Mouse (Mus musculus) heart, postnatal 10 days (tissue): ENCODE data around the gene Rad54l. TPM values are rescaled to one million over a fixed set of nuclear protein-coding genes. Genes with fewer than 3 reads are reported as not detected.

Experiments used
- DNase-seq, 2 experiments: peaks; one replicate each; pipeline ENCODE4 v3.0.0; 2021
- intact Hi-C: fragments of 180-260 bp; cut with DNase I; formaldehyde crosslinking; loops from one replicate; pipeline ENCODE4 v1.15.1; 2025
- total RNA-seq, 2 experiments: library from RNA; stranded (reverse); gene quantifications; 2 replicates each; pipeline ENCODE4 v1.2.3; 2021

Rad54l gene
- total RNA-seq, 2 experiments from 2014 or later, result 3.7 TPM

GRCm38 (mm10) chr4:116142269-116142668 lies 18.8 kb upstream of the Rad54l start:
- DNase-seq, result no peak
- intact Hi-C loops, result no loop called here

GRCm38 (mm10) chr4:116141736-116142135 lies 18.2 kb upstream of the Rad54l start:
- no peak for DNase-seq
- intact Hi-C loops, result no loop called here

GRCm38 (mm10) chr4:116140801-116141574 lies 17.5 kb upstream of the Rad54l start:
- intact Hi-C loops, result no loop called here

GRCm38 (mm10) chr4:116137421-116137996 lies 14.0 kb upstream of the Rad54l start:
- intact Hi-C loops, result no loop called here
- peak in 1 of 2 experiments; percentile 26 for DNase-seq

More at GRCm38 (mm10) chr4:116140801-116141574, 17.5 kb upstream of the Rad54l start:
- DNase-seq, result no peak

GRCm38 (mm10) chr4:116134990-116135389 lies 11.5 kb upstream of the Rad54l start:
- DNase-seq, result peak; percentile 24 to 34
- intact Hi-C loops, result loop anchor here (2.0 kb wide), 1 partner anchor 32 kb away; the partner anchor contains the start of gene Tspan1

- intact Hi-C loops, result no loop called here
- DNase-seq, result no peak
Observed at GRCm38 (mm10) chr4:116133126-116133525, 9.6 kb upstream of the Rad54l start.

GRCm38 (mm10) chr4:116127956-116128355 lies 4.5 kb upstream of the Rad54l start:
- DNase-seq, result no peak
- intact Hi-C loops, result no loop called here

- DNase-seq, result no peak
- intact Hi-C loops, result no loop called here
Observed at GRCm38 (mm10) chr4:116125803-116126386, 2.4 kb upstream of the Rad54l start.

GRCm38 (mm10) chr4:116122762-116123161 lies 728 bp downstream of the Rad54l start:
- intact Hi-C loops, result no loop called here
- no peak for DNase-seq

- intact Hi-C loops, result no loop called here
- DNase-seq, result no peak
Observed at GRCm38 (mm10) chr4:116111486-116111885, 12.0 kb downstream of the Rad54l start.

GRCm38 (mm10) chr4:116110695-116111094 lies 12.8 kb downstream of the Rad54l start:
- no peak for DNase-seq
- intact Hi-C loops, result no loop called here

GRCm38 (mm10) chr4:116105278-116105677 lies 18.2 kb downstream of the Rad54l start:
- intact Hi-C loops, result no loop called here
- no peak for DNase-seq

GRCm38 (mm10) chr4:116100959-116101358 lies 22.5 kb downstream of the Rad54l start:
- intact Hi-C loops, result no loop called here
- DNase-seq, result no peak

GRCm38 (mm10) chr4:116097211-116097610 lies 26.3 kb downstream of the Rad54l start:
- no peak for DNase-seq
- intact Hi-C loops, result no loop called here

GRCm38 (mm10) chr4:116096291-116096690 lies 27.2 kb downstream of the Rad54l start:
- intact Hi-C loops, result no loop called here
- DNase-seq, result no peak

GRCm38 (mm10) chr4:116088510-116089249 lies 34.8 kb downstream of the Rad54l start:
- intact Hi-C loops, result no loop called here
- DNase-seq, result no peak

GRCm38 (mm10) chr4:116077240-116078095 lies 46.0 kb downstream of the Rad54l start:
- DNase-seq, result peak; percentile 26 to 29
- intact Hi-C loops, result loop anchor here (5.0 kb wide), 1 partner anchor 145 kb away; the partner anchor contains the start of gene Pik3r3

- peak; percentile 66 to 67 for DNase-seq
Observed at GRCm38 (mm10) chr4:116076369-116077231, 46.9 kb downstream of the Rad54l start.

More at GRCm38 (mm10) chr4:116076369-116077231, 46.9 kb downstream of the Rad54l start:
- intact Hi-C loops, result loop anchor here (5.0 kb wide), 1 partner anchor 146 kb away; the partner anchor contains the start of gene Pik3r3
